Mouse (Mus musculus): ENCODE results near the gene Olfr1090. TPM values are rescaled to one million over a fixed set of nuclear protein-coding genes. Genes with fewer than 3 reads are reported as not detected.

Gene Olfr1090
- polyA plus RNA-seq (2014; fragmentation: Nextera tagmentation; extraction: Ambion mirVana) = not detected in 2 replicates

DNA sequence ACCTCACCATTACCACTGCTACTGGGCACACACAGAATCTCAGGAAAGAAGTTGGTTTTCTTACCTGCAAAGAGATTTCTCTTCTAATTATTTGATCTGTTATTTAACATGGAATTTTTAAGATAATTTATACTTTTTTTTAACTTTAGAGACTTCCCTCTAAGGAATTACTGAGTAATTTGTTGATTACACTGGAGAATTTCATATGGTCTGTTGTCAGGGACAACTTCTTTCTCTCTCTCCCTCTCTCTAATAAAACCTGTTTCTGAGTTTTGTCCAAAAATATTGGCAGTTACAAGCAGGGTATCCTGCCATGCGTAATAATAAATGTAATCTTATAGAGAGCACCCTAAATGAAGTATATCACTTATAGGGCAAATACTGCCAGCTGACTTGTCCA lies at the start of gene Olfr1090:
Gene Olfr1090 (minus strand): TSS at position 101 of the 400 bp plus-strand sequence.
- 90% methylated on average over 1 of the region's 1 CpGs for WGBS
- Histone ChIP-seq H3K4me3 (ENCODE audit: low read depth, low read length) (no peak within 1 kb of the TSS), H3K36me3 (replicated peaks; ENCODE audit: control insufficient read depth, insufficient read depth, low read depth, low read length) (no peaks in the 10 kb centered on the region)

DNA sequence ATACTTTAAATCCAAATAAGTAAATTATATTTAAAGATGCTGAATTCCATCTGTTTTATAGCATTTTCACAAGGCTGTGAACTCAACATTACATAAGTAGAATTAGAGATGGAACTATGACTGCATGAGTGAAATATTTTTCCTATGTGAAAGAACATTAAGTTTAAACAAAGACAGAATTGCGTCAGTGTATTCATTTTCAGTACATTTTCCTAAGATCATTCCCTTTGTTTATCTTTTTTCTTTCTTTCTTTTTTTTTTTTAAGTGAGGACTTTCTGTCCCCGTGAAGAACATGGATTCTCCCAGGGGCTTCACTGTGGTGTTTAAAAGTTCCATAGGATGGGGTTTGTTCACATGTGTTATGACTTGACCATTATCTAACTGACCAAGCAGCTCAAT lies 23.4 kb upstream of the Olfr1090 start, which contains the start of gene Olfr1093:
Gene Olfr1093 (plus strand): TSS at position 301 of the 400 bp plus-strand sequence.
- Histone ChIP-seq H3K9ac (replicated peaks; ENCODE audit: low read length) (no peak within 1 kb of the TSS), H3K4me2 (ENCODE audit: low read depth, low read length) (no peak within 1 kb of the TSS), H3K9me3 (replicated peaks; ENCODE audit: control insufficient read depth, low read length) (no peaks in the 10 kb centered on the region), H3K36me3 (replicated peaks; ENCODE audit: control insufficient read depth, insufficient read depth, low read depth, low read length) (no peaks in the 10 kb centered on the region), H3K27me3 (ENCODE audit: control insufficient read depth, insufficient read depth, low read length) (no peaks in the 10 kb centered on the region), H3K4me3 (ENCODE audit: low read depth, low read length) (no peak within 1 kb of the TSS), H3K4me1 (ENCODE audit: control insufficient read depth, insufficient read depth, low read length) (no peaks in the 10 kb centered on the region), H3K27ac (replicated peaks; ENCODE audit: low read depth, low read length) (no peak within 1 kb of the TSS)
- WGBS = 83% methylated on average over 2 of the region's 2 CpGs
- DNase-seq (ENCODE audit: low spot score) (no peak), ATAC-seq (replicated peaks; ENCODE audit: insufficient number of reproducible peaks, low FRiP score, low TSS enrichment, low read depth) (no peak)

More for the DNA sequence above, at the start of gene Olfr1090:
- Histone ChIP-seq H3K9ac (replicated peaks; ENCODE audit: low read length) (no peak within 1 kb of the TSS), H3K4me1 (ENCODE audit: control insufficient read depth, insufficient read depth, low read length) (no peaks in the 10 kb centered on the region), H3K27me3 (ENCODE audit: control insufficient read depth, insufficient read depth, low read length) (no peaks in the 10 kb centered on the region), H3K4me2 (ENCODE audit: low read depth, low read length) (no peak within 1 kb of the TSS), H3K9me3 (replicated peaks; ENCODE audit: control insufficient read depth, low read length) (no peaks in the 10 kb centered on the region), H3K27ac (replicated peaks; ENCODE audit: low read depth, low read length) (no peak within 1 kb of the TSS)
- DNase-seq (ENCODE audit: low spot score) (no peak), ATAC-seq (replicated peaks; ENCODE audit: insufficient number of reproducible peaks, low FRiP score, low TSS enrichment, low read depth) (no peak)

- 97% methylated on average over 6 of the region's 6 CpGs for WGBS
- H3K4me3 ChIP-seq (ENCODE audit: low read depth, low read length) = no peak overlapping the region
- ATAC-seq (replicated peaks; ENCODE audit: insufficient number of reproducible peaks, low FRiP score, low TSS enrichment, low read depth) = no peak
- no peaks in the 10 kb centered on the region for H3K27me3 ChIP-seq (ENCODE audit: control insufficient read depth, insufficient read depth, low read length)
- H3K9me3 ChIP-seq (replicated peaks; ENCODE audit: control insufficient read depth, low read length) = no peaks in the 10 kb centered on the region
- H3K36me3 ChIP-seq (replicated peaks; ENCODE audit: control insufficient read depth, insufficient read depth, low read depth, low read length) = no peaks in the 10 kb centered on the region
- H3K9ac ChIP-seq (replicated peaks; ENCODE audit: low read length) = no peak overlapping the region
- DNase-seq (ENCODE audit: low spot score) = no peak
- H3K4me2 ChIP-seq (ENCODE audit: low read depth, low read length) = no peak overlapping the region
- H3K27ac ChIP-seq (replicated peaks; ENCODE audit: low read depth, low read length) = no peak overlapping the region
- H3K4me1 ChIP-seq (ENCODE audit: control insufficient read depth, insufficient read depth, low read length) = no peaks in the 10 kb centered on the region
Observed at GRCm38 (mm10) chr2:86761050-86761449, 2.3 kb upstream of the Olfr1090 start.

- H3K27me3 ChIP-seq (ENCODE audit: control insufficient read depth, insufficient read depth, low read length) = no peaks in the 10 kb centered on the region
- H3K36me3 ChIP-seq (replicated peaks; ENCODE audit: control insufficient read depth, insufficient read depth, low read depth, low read length) = no peaks in the 10 kb centered on the region
- H3K9me3 ChIP-seq (replicated peaks; ENCODE audit: control insufficient read depth, low read length) = no peaks in the 10 kb centered on the region
- no peak for DNase-seq (ENCODE audit: low spot score)
- H3K9ac ChIP-seq (replicated peaks; ENCODE audit: low read length) = no peak within 1 kb of the TSS
- H3K27ac ChIP-seq (replicated peaks; ENCODE audit: low read depth, low read length) = no peak within 1 kb of the TSS
- no peak within 1 kb of the TSS for H3K4me2 ChIP-seq (ENCODE audit: low read depth, low read length)
- ATAC-seq (replicated peaks; ENCODE audit: insufficient number of reproducible peaks, low FRiP score, low TSS enrichment, low read depth) = no peak
- H3K4me3 ChIP-seq (ENCODE audit: low read depth, low read length) = no peak within 1 kb of the TSS
- no peaks in the 10 kb centered on the region for H3K4me1 ChIP-seq (ENCODE audit: control insufficient read depth, insufficient read depth, low read length)
Observed at GRCm38 (mm10) chr2:86733601-86734000, 25.2 kb downstream of the Olfr1090 start, which contains the start of gene Olfr1089. Gene Olfr1089 (minus strand): TSS chr2:86733701.

Other genes starting within 250 kb of the Olfr1090 start
- gene Olfr1079, start 216.5 kb downstream of the Olfr1090 start, polyA plus RNA-seq (2014; fragmentation: Nextera tagmentation; extraction: Ambion mirVana) = not detected in 2 replicates
- not detected in 2 replicates for gene Olfr1080, start 200.8 kb downstream of the Olfr1090 start, polyA plus RNA-seq (2014; fragmentation: Nextera tagmentation; extraction: Ambion mirVana)
- gene Olfr1082, start 160.0 kb downstream of the Olfr1090 start, polyA plus RNA-seq (2014; fragmentation: Nextera tagmentation; extraction: Ambion mirVana) = not detected in 2 replicates
- not detected in 2 replicates for gene Olfr1084, start 119.3 kb downstream of the Olfr1090 start, polyA plus RNA-seq (2014; fragmentation: Nextera tagmentation; extraction: Ambion mirVana)
- gene Olfr1085, start 97.0 kb downstream of the Olfr1090 start, polyA plus RNA-seq (2014; fragmentation: Nextera tagmentation; extraction: Ambion mirVana) = not detected in 2 replicates
- gene Olfr1086, start 78.9 kb downstream of the Olfr1090 start, polyA plus RNA-seq (2014; fragmentation: Nextera tagmentation; extraction: Ambion mirVana) = not detected in 2 replicates
- gene Olfr1087, start 60.6 kb downstream of the Olfr1090 start, polyA plus RNA-seq (2014; fragmentation: Nextera tagmentation; extraction: Ambion mirVana) = not detected in 2 replicates
- gene Olfr1089, start 25.3 kb downstream of the Olfr1090 start, polyA plus RNA-seq (2014; fragmentation: Nextera tagmentation; extraction: Ambion mirVana) = not detected in 2 replicates
- gene Olfr1093, start 23.5 kb upstream of the Olfr1090 start, polyA plus RNA-seq (2014; fragmentation: Nextera tagmentation; extraction: Ambion mirVana) = not detected in 2 replicates
- gene Olfr141, start 51.0 kb upstream of the Olfr1090 start, polyA plus RNA-seq (2014; fragmentation: Nextera tagmentation; extraction: Ambion mirVana) = not detected in 2 replicates
- gene Olfr1094, start 65.7 kb upstream of the Olfr1090 start, polyA plus RNA-seq (2014; fragmentation: Nextera tagmentation; extraction: Ambion mirVana) = not detected in 2 replicates
- not detected in 2 replicates for gene Olfr1095, start 92.7 kb upstream of the Olfr1090 start, polyA plus RNA-seq (2014; fragmentation: Nextera tagmentation; extraction: Ambion mirVana)
- gene Gm13723, start 115.8 kb upstream of the Olfr1090 start, polyA plus RNA-seq (2014; fragmentation: Nextera tagmentation; extraction: Ambion mirVana) = not detected in 2 replicates
- gene Olfr1097, start 133.2 kb upstream of the Olfr1090 start, polyA plus RNA-seq (2014; fragmentation: Nextera tagmentation; extraction: Ambion mirVana) = not detected in 2 replicates
- not detected in 2 replicates for gene Olfr1098, start 165.6 kb upstream of the Olfr1090 start, polyA plus RNA-seq (2014; fragmentation: Nextera tagmentation; extraction: Ambion mirVana)
- gene Olfr1099, start 201.7 kb upstream of the Olfr1090 start, polyA plus RNA-seq (2014; fragmentation: Nextera tagmentation; extraction: Ambion mirVana) = not detected in 2 replicates
- gene Olfr1100, start 221.0 kb upstream of the Olfr1090 start, polyA plus RNA-seq (2014; fragmentation: Nextera tagmentation; extraction: Ambion mirVana) = not detected in 2 replicates
- not detected in 2 replicates for gene Olfr1101, start 232.2 kb upstream of the Olfr1090 start, polyA plus RNA-seq (2014; fragmentation: Nextera tagmentation; extraction: Ambion mirVana)
- gene Olfr1102, start 239.4 kb upstream of the Olfr1090 start, polyA plus RNA-seq (2014; fragmentation: Nextera tagmentation; extraction: Ambion mirVana) = not detected in 2 replicates

All from embryonic facial prominence, embryonic 11.5 days (tissue).